Mouse (Mus musculus): ENCODE measurements around the gene Smurf1. TPM values are rescaled to one million over a fixed set of nuclear protein-coding genes. Genes with fewer than 3 reads are reported as not detected.

Gene Smurf1
- polyA plus RNA-seq, 1 experiment from 2014 or later, result 3.5 TPM

Small RNA genes within 50 kb of the gene (microRNA-seq; reads per million reads assigned to microRNA genes)
- not detected for gene Mir7039

Other genes starting within 250 kb of the Smurf1 start
- 2.6 and 3.2 TPM in 2 replicates for gene Tmem130, start 204.0 kb downstream of the Smurf1 start, polyA plus RNA-seq (2015; fragmentation: Nextera tagmentation; extraction: Ambion mirVana)
- gene Trrap, start 198.1 kb downstream of the Smurf1 start, polyA plus RNA-seq (2015; fragmentation: Nextera tagmentation; extraction: Ambion mirVana), result 33.9 and 37.0 TPM in 2 replicates
- not detected in 2 replicates for gene Gm4871, start 66.9 kb upstream of the Smurf1 start, polyA plus RNA-seq (2015; fragmentation: Nextera tagmentation; extraction: Ambion mirVana)
- not detected in 2 replicates for gene 1700018F24Rik, start 77.1 kb upstream of the Smurf1 start, polyA plus RNA-seq (2015; fragmentation: Nextera tagmentation; extraction: Ambion mirVana)
- gene Arpc1a, start 118.0 kb upstream of the Smurf1 start, polyA plus RNA-seq (2015; fragmentation: Nextera tagmentation; extraction: Ambion mirVana), result 138 and 141 TPM in 2 replicates
- gene Kpna7, start 118.2 kb upstream of the Smurf1 start, polyA plus RNA-seq (2015; fragmentation: Nextera tagmentation; extraction: Ambion mirVana), result 0.34 and 0.40 TPM in 2 replicates
- 701 and 703 TPM in 2 replicates for gene Arpc1b, start 148.4 kb upstream of the Smurf1 start, polyA plus RNA-seq (2015; fragmentation: Nextera tagmentation; extraction: Ambion mirVana)
- 62.7 and 66.6 TPM in 2 replicates for gene Pdap1, start 174.4 kb upstream of the Smurf1 start, polyA plus RNA-seq (2015; fragmentation: Nextera tagmentation; extraction: Ambion mirVana)
- 166 and 178 TPM in 2 replicates for gene Bud31, start 174.5 kb upstream of the Smurf1 start, polyA plus RNA-seq (2015; fragmentation: Nextera tagmentation; extraction: Ambion mirVana)
- 14.7 and 15.8 TPM in 2 replicates for gene Ptcd1, start 201.3 kb upstream of the Smurf1 start, polyA plus RNA-seq (2015; fragmentation: Nextera tagmentation; extraction: Ambion mirVana)
- 38.9 and 41.1 TPM in 2 replicates for gene Cpsf4, start 201.4 kb upstream of the Smurf1 start, polyA plus RNA-seq (2015; fragmentation: Nextera tagmentation; extraction: Ambion mirVana)
- 956 and 964 TPM in 2 replicates for gene Atp5j2, start 226.2 kb upstream of the Smurf1 start, polyA plus RNA-seq (2015; fragmentation: Nextera tagmentation; extraction: Ambion mirVana)
- gene Zkscan14, start 236.0 kb upstream of the Smurf1 start, polyA plus RNA-seq (2015; fragmentation: Nextera tagmentation; extraction: Ambion mirVana), result 8.2 and 8.4 TPM in 2 replicates
- 7.1 and 8.4 TPM in 2 replicates for gene Zkscan5, start 238.7 kb upstream of the Smurf1 start, polyA plus RNA-seq (2015; fragmentation: Nextera tagmentation; extraction: Ambion mirVana)